ENCODE assay signal across 16 mouse cellular contexts in genomic region chr11:62266466-62267214, GRCm38 (mm10). TPM values are rescaled to one million over a fixed set of nuclear protein-coding genes. Genes with fewer than 3 reads are reported as not detected.
DNase-seq lines count a peak whose midpoint lies in the region; ATAC-seq and TF ChIP-seq lines count a peak whose summit lies in the region.
"Had no signal": no experiment of that assay in that cellular context is flagged by ENCODE, and none has a peak within 500 bp of the region (broad histone marks: within the 10 kb centered on the region; RNA-seq: fewer than 3 reads in every experiment).

No protein-coding gene starts in this region.

- H3K4me1 ChIP-seq in hindbrain, embryonic 10.5 days (replicated peaks): peaks cover 61% of the 10 kb centered on the region
- no peaks in the 10 kb centered on the region for H3K4me1 ChIP-seq in hindbrain, postnatal 0 days (ENCODE audit: insufficient read depth, low read length)
- H3K4me1 ChIP-seq in stomach, embryonic 16.5 days (ENCODE audit: control insufficient read depth, insufficient read depth, low read length): no peaks in the 10 kb centered on the region; the same call in 1 of the 2 replicates
- 0 out of 2 replicates have a peak, but pooled peaks cover 2% of the 10 kb centered on the region for H3K4me1 ChIP-seq in stomach, postnatal 0 days (replicated peaks; ENCODE audit: control insufficient read depth, insufficient read depth)
- peaks cover 28% of the 10 kb centered on the region for H3K4me1 ChIP-seq in hindbrain, embryonic 12.5 days
- H3K4me1 ChIP-seq in kidney, embryonic 16.5 days (ENCODE audit: insufficient read depth, low read length): peaks cover 3% of the 10 kb centered on the region; the same call in 1 of the 2 replicates

- no peaks in the 10 kb centered on the region for H3K9me3 ChIP-seq in hindbrain, embryonic 10.5 days
- H3K9me3 ChIP-seq in hindbrain, postnatal 0 days (ENCODE audit: low read length): no peaks in the 10 kb centered on the region
- no peaks in the 10 kb centered on the region for H3K9me3 ChIP-seq in stomach, embryonic 16.5 days (replicated peaks; ENCODE audit: control insufficient read depth, low read length)
- H3K9me3 ChIP-seq in stomach, postnatal 0 days (ENCODE audit: control insufficient read depth, low read length): no peaks in the 10 kb centered on the region
- no peaks in the 10 kb centered on the region for H3K9me3 ChIP-seq in hindbrain, embryonic 12.5 days (replicated peaks)
- no peaks in the 10 kb centered on the region for H3K9me3 ChIP-seq in kidney, embryonic 16.5 days (ENCODE audit: low read length)
- H3K9me3 ChIP-seq: embryonic facial prominence, embryonic 12.5 days; heart, embryonic 10.5 days; limb, embryonic 13.5 days had no signal

- H3K4me3 ChIP-seq in hindbrain, embryonic 10.5 days: no peak overlapping the region; the same call in 1 of the 2 replicates
- H3K4me3 ChIP-seq in hindbrain, postnatal 0 days (ENCODE audit: low read length): no peak overlapping the region
- no peak overlapping the region for H3K4me3 ChIP-seq in stomach, embryonic 16.5 days (replicated peaks; ENCODE audit: low read length)
- H3K4me3 ChIP-seq in stomach, postnatal 0 days (ENCODE audit: low read depth, low read length): no peak overlapping the region
- no peak overlapping the region for H3K4me3 ChIP-seq in hindbrain, embryonic 12.5 days
- H3K4me3 ChIP-seq in kidney, embryonic 16.5 days (ENCODE audit: low read length): no peak overlapping the region
- H3K4me3 ChIP-seq: embryonic facial prominence, embryonic 12.5 days; heart, embryonic 10.5 days; limb, embryonic 13.5 days had no signal

- WGBS in hindbrain, embryonic 10.5 days: 51% methylated on average over 17 of the region's 17 CpGs
- 39% methylated on average over 17 of the region's 17 CpGs for WGBS in hindbrain, postnatal 0 days
- WGBS in stomach, embryonic 16.5 days: 62% methylated on average over 17 of the region's 17 CpGs
- WGBS in stomach, postnatal 0 days: 63% methylated on average over 17 of the region's 17 CpGs
- 52% methylated on average over 17 of the region's 17 CpGs for WGBS in hindbrain, embryonic 12.5 days
- WGBS in kidney, embryonic 16.5 days: 64% methylated on average over 17 of the region's 17 CpGs

- no peak for TF ChIP-seq EP300 in stomach, postnatal 0 days (optimal IDR thresholded peaks at IDR 0.05)

- DNase-seq in hindbrain, embryonic 10.5 days (ENCODE audit: low spot score): peak; percentile 39
- no peak for DNase-seq in hindbrain, postnatal 0 days (ENCODE audit: low spot score)
- no peak for DNase-seq in stomach, postnatal 0 days (ENCODE audit: low spot score)
- DNase-seq in spleen, postnatal 36 days (ENCODE audit: low spot score in 2 of 2): no peak
- DNase-seq: cerebellum, adult 18-20 months; cerebellum, postnatal 36 days; heart, postnatal 36 days; kidney, adult 2 months had no signal

- H3K27me3 ChIP-seq in hindbrain, embryonic 10.5 days (ENCODE audit: insufficient read depth, poor library complexity, severe bottlenecking): 0 out of 2 replicates have a peak, but pooled peaks cover 3% of the 10 kb centered on the region
- H3K27me3 ChIP-seq in hindbrain, postnatal 0 days (ENCODE audit: insufficient read depth, low read length): no peaks in the 10 kb centered on the region
- no peaks in the 10 kb centered on the region for H3K27me3 ChIP-seq in stomach, embryonic 16.5 days (ENCODE audit: control insufficient read depth, insufficient read depth, low read length)
- H3K27me3 ChIP-seq in stomach, postnatal 0 days (ENCODE audit: control insufficient read depth, insufficient read depth, low read length): no peaks in the 10 kb centered on the region
- no peaks in the 10 kb centered on the region for H3K27me3 ChIP-seq in hindbrain, embryonic 12.5 days
- H3K27me3 ChIP-seq in kidney, embryonic 16.5 days (ENCODE audit: insufficient read depth, low read length): no peaks in the 10 kb centered on the region
- H3K27me3 ChIP-seq: embryonic facial prominence, embryonic 12.5 days; limb, embryonic 13.5 days had no signal

- no peaks in the 10 kb centered on the region for H3K36me3 ChIP-seq in hindbrain, embryonic 10.5 days
- H3K36me3 ChIP-seq in hindbrain, postnatal 0 days (ENCODE audit: insufficient read depth, low read length): no peaks in the 10 kb centered on the region
- H3K36me3 ChIP-seq in stomach, embryonic 16.5 days (ENCODE audit: control insufficient read depth, insufficient read depth, low read length): no peaks in the 10 kb centered on the region
- 0 out of 2 replicates have a peak, but pooled peaks cover 3% of the 10 kb centered on the region for H3K36me3 ChIP-seq in stomach, postnatal 0 days (ENCODE audit: control insufficient read depth, insufficient read depth, low read length)
- H3K36me3 ChIP-seq in hindbrain, embryonic 12.5 days: no peaks in the 10 kb centered on the region
- H3K36me3 ChIP-seq in kidney, embryonic 16.5 days (ENCODE audit: insufficient read depth, low read length): no peaks in the 10 kb centered on the region
- H3K36me3 ChIP-seq: heart, embryonic 10.5 days had no signal

- no peak for TF ChIP-seq CTCF in hindbrain, postnatal 0 days (IDR thresholded peaks at IDR 0.05; ENCODE audit: low read depth)
- TF ChIP-seq CTCF in stomach, postnatal 0 days (IDR thresholded peaks at IDR 0.05; ENCODE audit: low read depth): no peak

- no peak for ATAC-seq in hindbrain, postnatal 0 days
- peak; percentile 53; the same call in 1 of the 2 replicates for ATAC-seq in stomach, embryonic 16.5 days (ENCODE audit: insufficient read depth, low FRiP score)
- no peak for ATAC-seq in stomach, postnatal 0 days (ENCODE audit: low FRiP score, low TSS enrichment)
- ATAC-seq in hindbrain, embryonic 12.5 days (ENCODE audit: low FRiP score): no peak
- ATAC-seq in cerebellum, adult (ENCODE audit: insufficient number of reproducible peaks, low FRiP score, low TSS enrichment): no peak
- ATAC-seq in kidney, embryonic 16.5 days (ENCODE audit: low FRiP score, low TSS enrichment): no peak

- no peak overlapping the region for H3K4me2 ChIP-seq in hindbrain, postnatal 0 days (ENCODE audit: low read depth, low read length)
- no peak overlapping the region for H3K4me2 ChIP-seq in stomach, embryonic 16.5 days (ENCODE audit: low read depth, low read length)
- no peak overlapping the region for H3K4me2 ChIP-seq in stomach, postnatal 0 days (replicated peaks; ENCODE audit: low read depth)
- 0 out of 2 replicates have a peak overlapping the region, but pooled peaks have one; percentile 7 for H3K4me2 ChIP-seq in hindbrain, embryonic 12.5 days (replicated peaks)
- H3K4me2 ChIP-seq in kidney, embryonic 16.5 days (replicated peaks; ENCODE audit: low read depth, low read length): no peak overlapping the region
- H3K4me2 ChIP-seq: embryonic facial prominence, embryonic 12.5 days; limb, embryonic 13.5 days had no signal

- H3K27ac ChIP-seq in hindbrain, embryonic 10.5 days: peak overlapping the region; percentile 77
- H3K27ac ChIP-seq in hindbrain, postnatal 0 days: no peak overlapping the region
- no peak overlapping the region for H3K27ac ChIP-seq in stomach, embryonic 16.5 days (ENCODE audit: low read length)
- H3K27ac ChIP-seq in stomach, postnatal 0 days (replicated peaks): no peak overlapping the region
- H3K27ac ChIP-seq in hindbrain, embryonic 12.5 days: peak overlapping the region; percentile 56; the same call in 1 of the 2 replicates
- no peak overlapping the region for H3K27ac ChIP-seq in kidney, embryonic 16.5 days (ENCODE audit: low read length)
- H3K27ac ChIP-seq: embryonic facial prominence, embryonic 12.5 days; heart, embryonic 10.5 days; limb, embryonic 13.5 days; liver, embryonic 14.5 days had no signal

- H3K9ac ChIP-seq in hindbrain, postnatal 0 days (replicated peaks; ENCODE audit: low read length): no peak overlapping the region
- no peak overlapping the region for H3K9ac ChIP-seq in stomach, embryonic 16.5 days (ENCODE audit: low read length)
- H3K9ac ChIP-seq in stomach, postnatal 0 days (ENCODE audit: low read length): no peak overlapping the region
- H3K9ac ChIP-seq in hindbrain, embryonic 12.5 days: no peak overlapping the region
- no peak overlapping the region for H3K9ac ChIP-seq in kidney, embryonic 16.5 days (replicated peaks; ENCODE audit: low read length)
- H3K9ac ChIP-seq: embryonic facial prominence, embryonic 12.5 days; limb, embryonic 13.5 days; liver, embryonic 14.5 days had no signal

RNA-seq across cellular contexts. Expression of gene Zswim7, which starts 14.5 kb away (rescaled TPM):
- 16.4 and 21.4 TPM in 2 replicates for polyA plus RNA-seq in hindbrain, embryonic 10.5 days (2016; fragmentation: Nextera tagmentation; extraction: Ambion mirVana)
- 9.3 and 21.5 TPM in 2 replicates for total RNA-seq in hindbrain, postnatal 0 days (2014; rRNA removed)
- 27.5 and 27.8 TPM in 2 replicates for polyA plus RNA-seq in hindbrain, postnatal 0 days (2015; fragmentation: Nextera tagmentation; extraction: Ambion mirVana)
- 18.4 and 19.8 TPM in 2 replicates for polyA plus RNA-seq in stomach, embryonic 16.5 days (2015; fragmentation: Nextera tagmentation; extraction: Ambion mirVana)
- 23.4 and 25.1 TPM in 2 replicates for polyA plus RNA-seq in stomach, postnatal 0 days (2015; fragmentation: Nextera tagmentation; extraction: Ambion mirVana)
- polyA plus RNA-seq in hindbrain, embryonic 12.5 days (2016; fragmentation: Nextera tagmentation; extraction: Ambion mirVana): 17.1 TPM in 2 replicates
- polyA plus RNA-seq in kidney, embryonic 16.5 days (2015; fragmentation: Nextera tagmentation; extraction: Ambion mirVana): 23.0 and 24.3 TPM in 2 replicates

RNA-seq across cellular contexts. Expression of gene Ttc19, which starts 14.6 kb away (rescaled TPM):
- 16.2 and 20.5 TPM in 2 replicates for polyA plus RNA-seq in hindbrain, embryonic 10.5 days (2016; fragmentation: Nextera tagmentation; extraction: Ambion mirVana)
- 33.8 and 39.0 TPM in 2 replicates for total RNA-seq in hindbrain, postnatal 0 days (2014; rRNA removed)
- 43.2 and 43.6 TPM in 2 replicates for polyA plus RNA-seq in hindbrain, postnatal 0 days (2015; fragmentation: Nextera tagmentation; extraction: Ambion mirVana)
- polyA plus RNA-seq in stomach, embryonic 16.5 days (2015; fragmentation: Nextera tagmentation; extraction: Ambion mirVana): 14.6 and 14.9 TPM in 2 replicates
- polyA plus RNA-seq in stomach, postnatal 0 days (2015; fragmentation: Nextera tagmentation; extraction: Ambion mirVana): 12.2 and 12.7 TPM in 2 replicates
- 33.8 and 36.1 TPM in 2 replicates for polyA plus RNA-seq in hindbrain, embryonic 12.5 days (2016; fragmentation: Nextera tagmentation; extraction: Ambion mirVana)
- polyA plus RNA-seq in kidney, embryonic 16.5 days (2015; fragmentation: Nextera tagmentation; extraction: Ambion mirVana): 17.2 and 19.8 TPM in 2 replicates

RNA-seq across cellular contexts. Expression of gene Adora2b, which starts 17.9 kb away (rescaled TPM):
- polyA plus RNA-seq in hindbrain, embryonic 10.5 days (2016; fragmentation: Nextera tagmentation; extraction: Ambion mirVana): 4.1 and 6.4 TPM in 2 replicates
- total RNA-seq in hindbrain, postnatal 0 days (2014; rRNA removed): 8.2 and 12.4 TPM in 2 replicates
- 10.4 and 11.6 TPM in 2 replicates for polyA plus RNA-seq in hindbrain, postnatal 0 days (2015; fragmentation: Nextera tagmentation; extraction: Ambion mirVana)
- polyA plus RNA-seq in stomach, embryonic 16.5 days (2015; fragmentation: Nextera tagmentation; extraction: Ambion mirVana): 7.9 and 8.1 TPM in 2 replicates
- 4.2 and 4.3 TPM in 2 replicates for polyA plus RNA-seq in stomach, postnatal 0 days (2015; fragmentation: Nextera tagmentation; extraction: Ambion mirVana)
- polyA plus RNA-seq in hindbrain, embryonic 12.5 days (2016; fragmentation: Nextera tagmentation; extraction: Ambion mirVana): 5.1 and 6.2 TPM in 2 replicates
- 4.4 and 6.0 TPM in 2 replicates for polyA plus RNA-seq in kidney, embryonic 16.5 days (2015; fragmentation: Nextera tagmentation; extraction: Ambion mirVana)

Comparison
In these comparisons a context has a peak if more than half of its experiments do, and no peak if none do; other contexts are left out.
1. H3K27ac ChIP-seq: peak in hindbrain, embryonic 10.5 days (single experiment) and hindbrain, embryonic 12.5 days (single experiment); none in hindbrain, postnatal 0 days (single experiment), stomach, embryonic 16.5 days (single experiment), stomach, postnatal 0 days (single experiment) and kidney, embryonic 16.5 days (single experiment).